Mouse (Mus musculus): ENCODE measurements around the gene Wnt16.
"Not testable (repeated sequence)": the region's sequence is repeated elsewhere in the genome, so short reads cannot be mapped to it uniquely, and the experiment has no call there.

Gene Wnt16

GRCm38 (mm10) chr6:22288004-22288736, at the start of gene Wnt16:
Wnt16 (plus strand) TSS chr6:22288227.
- no peak for DNase-seq (ENCODE audit: low spot score)

- DNase-seq (ENCODE audit: low spot score): no peak
These were observed 44.7 kb upstream of the Wnt16 start for GRCm38 (mm10) chr6:22243321-22243720.

GRCm38 (mm10) chr6:22246696-22247095, 41.3 kb upstream of the Wnt16 start:
- DNase-seq (ENCODE audit: low spot score): no peak

- DNase-seq (ENCODE audit: low spot score): no peak
These were observed 29.2 kb upstream of the Wnt16 start for GRCm38 (mm10) chr6:22258784-22259183.

GRCm38 (mm10) chr6:22262519-22262918, 25.5 kb upstream of the Wnt16 start:
- DNase-seq (ENCODE audit: low spot score): no peak

GRCm38 (mm10) chr6:22264094-22264493, 23.9 kb upstream of the Wnt16 start:
- not testable (repeated sequence) for DNase-seq (ENCODE audit: low spot score)

GRCm38 (mm10) chr6:22266018-22266417, 22.0 kb upstream of the Wnt16 start:
- no peak for DNase-seq (ENCODE audit: low spot score)

- no peak for DNase-seq (ENCODE audit: low spot score)
These were observed 20.0 kb upstream of the Wnt16 start for GRCm38 (mm10) chr6:22267807-22268667.

GRCm38 (mm10) chr6:22268677-22269076, 19.4 kb upstream of the Wnt16 start:
- no peak for DNase-seq (ENCODE audit: low spot score)

- no peak for DNase-seq (ENCODE audit: low spot score)
These were observed 18.0 kb upstream of the Wnt16 start for GRCm38 (mm10) chr6:22269840-22270521.

- no peak for DNase-seq (ENCODE audit: low spot score)
These were observed 10.1 kb upstream of the Wnt16 start for GRCm38 (mm10) chr6:22277941-22278340.

- DNase-seq (ENCODE audit: low spot score): no peak
These were observed 7.7 kb upstream of the Wnt16 start for GRCm38 (mm10) chr6:22280217-22280861.

GRCm38 (mm10) chr6:22282405-22282804, 5.6 kb upstream of the Wnt16 start:
- no peak for DNase-seq (ENCODE audit: low spot score)

- no peak for DNase-seq (ENCODE audit: low spot score)
These were observed 872 bp downstream of the Wnt16 start for GRCm38 (mm10) chr6:22288737-22289460.

- no peak for DNase-seq (ENCODE audit: low spot score)
These were observed 1.5 kb downstream of the Wnt16 start for GRCm38 (mm10) chr6:22289461-22290021.

GRCm38 (mm10) chr6:22290790-22291189, 2.8 kb downstream of the Wnt16 start:
- no peak for DNase-seq (ENCODE audit: low spot score)

GRCm38 (mm10) chr6:22292056-22292455, 4.0 kb downstream of the Wnt16 start:
- DNase-seq (ENCODE audit: low spot score): no peak

GRCm38 (mm10) chr6:22293922-22294321, 5.9 kb downstream of the Wnt16 start:
- DNase-seq (ENCODE audit: low spot score): no peak

GRCm38 (mm10) chr6:22297028-22297427, 9.0 kb downstream of the Wnt16 start:
- no peak for DNase-seq (ENCODE audit: low spot score)

- DNase-seq (ENCODE audit: low spot score): no peak
These were observed 10.0 kb downstream of the Wnt16 start for GRCm38 (mm10) chr6:22298059-22298458.
